Mouse (Mus musculus): Measurements from ENCODE around the gene Exph5. TPM values are rescaled to one million over a fixed set of nuclear protein-coding genes. Genes with fewer than 3 reads are reported as not detected.

Exph5 gene
- polyA plus RNA-seq, 1 experiment from 2014 or later: 0.51 TPM

DNA sequence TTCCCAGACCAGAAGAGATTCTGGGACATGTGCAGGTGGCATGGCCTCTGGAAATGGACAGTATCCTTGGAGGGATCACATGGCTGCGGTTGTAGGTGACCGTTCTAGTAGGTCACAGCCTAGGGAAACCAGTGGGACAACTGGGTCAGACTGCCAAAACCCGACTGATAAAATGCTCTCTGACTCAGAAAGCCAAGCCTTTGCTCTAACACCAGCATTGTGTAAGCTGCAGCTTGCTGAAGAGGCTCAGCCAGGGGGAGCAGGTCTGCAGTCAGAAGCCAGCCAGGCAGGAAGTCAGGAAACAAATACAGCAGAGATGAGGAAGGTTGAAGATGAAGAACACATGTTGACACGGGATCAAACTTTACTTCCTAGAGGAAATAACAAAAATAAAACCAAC, 74.4 kb downstream of the Exph5 start:
- Histone ChIP-seq H3K9ac (no peak overlapping the region), H3K9me3 (no peaks in the 10 kb centered on the region), H3K4me3 (no peak overlapping the region), H3K36me3 (no peaks in the 10 kb centered on the region), H3K4me1 (peaks cover 6% of the 10 kb centered on the region), H3K27ac (replicated peaks) (peak overlapping the region; percentile 54; the same call in 1 of the 2 replicates), H3K4me2 (no peak overlapping the region), H3K27me3 (replicated peaks) (no peaks in the 10 kb centered on the region)
- no peak for ATAC-seq (ENCODE audit: extremely low read depth, insufficient number of reproducible peaks, low FRiP score, low TSS enrichment)
- 49% methylated on average over 4 of the region's 4 CpGs for WGBS

DNA sequence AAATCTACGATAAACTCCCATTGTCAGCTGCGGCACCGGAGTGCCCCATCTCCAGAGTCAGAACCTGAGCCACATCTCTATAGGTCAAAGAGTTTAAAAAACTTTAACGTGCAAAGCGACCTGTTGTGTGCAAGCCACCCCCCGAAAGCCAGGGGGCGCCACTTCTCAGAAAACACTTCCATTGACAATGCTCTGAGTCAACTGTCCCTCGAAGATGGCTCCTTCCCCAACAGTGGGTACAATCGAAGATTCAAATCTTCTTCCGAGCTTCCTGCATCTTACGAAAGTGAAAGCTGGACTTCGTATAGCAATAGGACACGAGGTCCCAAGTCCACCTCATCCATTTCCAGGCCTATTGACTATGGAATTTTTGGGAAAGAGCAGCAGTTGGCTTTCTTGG, 75.3 kb downstream of the Exph5 start:
- Histone ChIP-seq H3K27ac (replicated peaks) (no peak overlapping the region), H3K4me1 (peaks cover 6% of the 10 kb centered on the region), H3K9me3 (no peaks in the 10 kb centered on the region), H3K4me3 (no peak overlapping the region), H3K36me3 (no peaks in the 10 kb centered on the region), H3K27me3 (replicated peaks) (no peaks in the 10 kb centered on the region), H3K4me2 (no peak overlapping the region), H3K9ac (no peak overlapping the region)
- WGBS: 76% methylated on average over 13 of the region's 13 CpGs
- ATAC-seq (ENCODE audit: extremely low read depth, insufficient number of reproducible peaks, low FRiP score, low TSS enrichment): no peak

DNA sequence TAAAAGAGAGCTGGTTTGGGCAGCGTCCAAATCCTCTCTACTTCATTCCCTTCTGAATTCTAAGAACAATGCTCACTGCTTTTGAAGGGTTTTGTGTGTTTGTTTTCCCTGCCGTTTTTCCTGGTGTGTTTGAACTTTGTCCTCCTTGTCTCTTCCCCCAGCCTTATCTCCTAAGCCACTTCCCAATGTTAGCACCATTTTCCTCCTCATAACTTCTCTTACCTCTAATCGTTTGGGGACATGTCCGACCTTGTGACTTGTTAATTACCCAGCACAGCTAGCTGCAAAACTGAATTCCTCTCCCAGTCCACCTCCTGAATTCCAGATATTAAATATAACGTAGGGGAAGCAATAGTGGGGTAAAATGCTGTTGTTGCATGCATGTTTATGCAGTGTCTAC, 76.1 kb downstream of the Exph5 start:
- Histone ChIP-seq H3K27ac (replicated peaks) (0 out of 2 replicates have a peak overlapping the region, but pooled peaks have one; percentile 21), H3K36me3 (no peaks in the 10 kb centered on the region), H3K9me3 (no peaks in the 10 kb centered on the region), H3K4me3 (no peak overlapping the region), H3K27me3 (replicated peaks) (no peaks in the 10 kb centered on the region), H3K4me2 (no peak overlapping the region), H3K9ac (no peak overlapping the region), H3K4me1 (peaks cover 6% of the 10 kb centered on the region)
- ATAC-seq (ENCODE audit: extremely low read depth, insufficient number of reproducible peaks, low FRiP score, low TSS enrichment): no peak
- whole genome bisulfite sequencing: 32% methylated on average over 5 of the region's 5 CpGs

DNA sequence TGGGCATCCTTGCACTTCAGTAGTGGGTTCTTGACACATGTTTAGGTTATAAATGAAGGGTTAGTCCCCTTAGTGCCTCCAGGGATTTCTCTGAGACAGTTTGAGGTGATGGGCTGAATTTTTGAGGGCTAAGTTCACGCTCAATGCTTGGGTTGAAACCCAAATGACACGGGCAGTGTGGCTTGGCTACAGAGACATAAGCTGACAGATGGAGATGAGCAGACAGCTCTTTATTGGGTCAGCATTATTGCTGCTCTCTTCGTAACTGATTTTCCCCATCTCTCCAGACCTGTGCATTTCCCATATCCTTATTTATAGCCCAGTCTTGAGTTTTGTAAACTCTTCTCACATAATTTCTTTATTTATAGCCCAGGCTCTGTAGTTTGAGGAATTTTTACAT, 76.7 kb downstream of the Exph5 start:
- H3K4me2 ChIP-seq: no peak overlapping the region
- no peak overlapping the region for H3K9ac ChIP-seq
- H3K27me3 ChIP-seq (replicated peaks): no peaks in the 10 kb centered on the region
- peaks cover 6% of the 10 kb centered on the region for H3K4me1 ChIP-seq
- H3K36me3 ChIP-seq: no peaks in the 10 kb centered on the region
- 78% methylated on average over 3 of the region's 3 CpGs for WGBS
- H3K4me3 ChIP-seq: no peak overlapping the region
- no peak for ATAC-seq (ENCODE audit: extremely low read depth, insufficient number of reproducible peaks, low FRiP score, low TSS enrichment)
- H3K9me3 ChIP-seq: no peaks in the 10 kb centered on the region
- 0 out of 2 replicates have a peak overlapping the region, but pooled peaks have one; percentile 21 for H3K27ac ChIP-seq (replicated peaks)

DNA sequence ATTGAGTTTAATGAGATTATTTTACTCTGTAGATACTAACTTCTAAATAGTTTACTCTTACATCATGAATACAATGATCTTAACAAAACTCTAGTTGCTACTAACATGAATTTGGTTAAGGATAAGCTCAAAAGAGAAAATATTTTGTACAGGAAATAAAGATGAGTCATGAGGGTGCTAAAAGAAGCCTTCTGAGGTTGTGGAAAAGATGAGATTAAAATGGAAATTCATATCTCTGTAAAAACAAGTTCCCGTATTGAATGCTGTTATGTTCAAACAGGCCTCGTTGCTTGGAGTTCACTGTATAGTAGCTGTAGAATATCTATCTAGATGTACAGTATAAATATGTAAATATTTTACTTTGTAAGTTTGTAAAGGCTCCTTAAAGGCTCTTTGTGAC, 79.1 kb downstream of the Exph5 start:
- 53% methylated on average over 2 of the region's 2 CpGs for WGBS
- Histone ChIP-seq H3K4me3 (no peak overlapping the region), H3K4me2 (no peak overlapping the region), H3K36me3 (no peaks in the 10 kb centered on the region), H3K27me3 (replicated peaks) (no peaks in the 10 kb centered on the region), H3K9me3 (no peaks in the 10 kb centered on the region), H3K4me1 (peaks cover 14% of the 10 kb centered on the region), H3K9ac (no peak overlapping the region), H3K27ac (replicated peaks) (no peak overlapping the region)
- no peak for ATAC-seq (ENCODE audit: extremely low read depth, insufficient number of reproducible peaks, low FRiP score, low TSS enrichment)

DNA sequence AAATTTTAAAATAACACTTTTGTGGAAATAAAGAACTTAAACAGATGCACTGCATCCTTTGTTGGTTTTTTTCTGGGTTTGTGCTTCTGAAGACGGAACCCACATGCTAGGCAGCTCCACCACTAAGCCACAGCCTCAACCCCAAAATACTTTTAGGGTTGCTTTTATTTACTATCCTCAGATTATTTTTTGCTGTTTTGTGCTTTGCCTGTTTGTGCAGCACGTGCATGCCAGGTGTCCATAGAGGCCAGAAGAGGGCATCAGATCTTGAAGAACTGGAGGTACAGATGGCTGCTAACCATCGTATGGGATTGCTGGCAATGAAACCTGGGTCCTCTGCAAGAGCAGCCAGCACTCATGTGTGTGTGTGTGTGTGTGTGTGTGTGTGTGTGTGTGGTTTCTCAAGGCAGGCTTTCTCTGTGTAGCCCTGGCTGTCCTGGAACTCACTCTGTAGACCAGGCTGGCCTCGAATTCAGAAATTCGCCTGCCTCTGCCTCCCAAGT, 79.7 kb downstream of the Exph5 start:
- no peak for ATAC-seq (ENCODE audit: extremely low read depth, insufficient number of reproducible peaks, low FRiP score, low TSS enrichment)

DNA sequence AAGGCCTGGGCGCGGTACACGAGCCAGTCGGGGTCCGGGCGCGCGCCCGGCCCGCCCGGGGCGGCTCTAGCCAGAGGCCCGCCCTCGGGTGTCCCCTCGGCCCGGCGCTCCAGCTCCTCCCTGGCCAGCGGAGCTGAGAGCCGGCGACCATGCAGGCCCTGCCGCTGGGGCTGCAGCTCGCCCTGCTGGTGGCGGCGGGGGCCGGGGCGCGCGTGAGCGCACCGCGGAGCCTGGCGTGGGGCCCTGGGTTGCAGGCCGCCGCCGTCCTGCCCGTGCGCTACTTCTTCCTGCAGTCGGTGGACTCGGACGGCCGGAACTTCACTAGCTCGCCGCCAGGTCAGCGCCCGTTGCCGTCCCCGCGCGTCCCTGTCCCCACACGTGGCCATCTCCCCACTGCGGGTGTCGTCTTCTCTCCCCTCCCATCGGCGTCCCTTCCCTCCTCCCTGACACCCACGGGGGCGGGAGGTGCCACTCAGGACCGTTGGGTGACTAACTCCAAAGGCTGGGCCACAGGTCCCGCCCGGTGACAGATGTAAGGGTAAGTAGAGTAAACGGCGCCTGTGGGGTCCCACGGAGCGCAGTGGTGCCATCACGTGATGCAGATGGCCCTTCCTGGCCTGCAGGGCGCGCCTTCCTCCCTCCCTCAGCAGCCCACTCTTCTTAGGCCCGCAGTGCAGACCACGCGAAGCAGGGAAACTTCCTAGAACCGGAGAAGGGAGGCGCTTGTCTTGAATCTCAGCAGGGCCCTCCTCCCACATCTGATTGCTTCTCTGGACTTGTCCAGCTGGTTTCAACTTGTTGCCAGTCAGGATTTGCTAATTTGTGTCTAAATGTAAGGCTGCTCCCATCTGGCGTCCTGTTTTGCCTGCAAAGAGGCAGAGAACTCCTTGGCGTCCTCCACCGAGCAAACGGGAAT, 82.7 kb downstream of the Exph5 start, which contains the start of gene Kdelc2:
Gene Kdelc2, plus strand, starts transcription at position 75 of the 916 bp plus-strand sequence.
- Histone ChIP-seq H3K36me3 (peaks cover 9% of the 10 kb centered on the region; the same call in 1 of the 2 replicates), H3K4me2 (peak within 1 kb of the TSS; percentile 74), H3K4me1 (peaks cover 9% of the 10 kb centered on the region), H3K4me3 (peak within 1 kb of the TSS; percentile 77), H3K9me3 (no peaks in the 10 kb centered on the region), H3K27me3 (replicated peaks) (no peaks in the 10 kb centered on the region), H3K27ac (replicated peaks) (peak within 1 kb of the TSS; percentile 94), H3K9ac (peak within 1 kb of the TSS; percentile 95)
- ATAC-seq (ENCODE audit: extremely low read depth, insufficient number of reproducible peaks, low FRiP score, low TSS enrichment): peak; percentile 80
- WGBS: under 1% methylated on average over 74 of the region's 75 CpGs

More for the DNA sequence above, 79.7 kb downstream of the Exph5 start:
- H3K4me1 ChIP-seq: peaks cover 15% of the 10 kb centered on the region
- no peaks in the 10 kb centered on the region for H3K36me3 ChIP-seq
- H3K9me3 ChIP-seq: no peaks in the 10 kb centered on the region
- H3K4me2 ChIP-seq: no peak overlapping the region
- H3K9ac ChIP-seq: no peak overlapping the region
- no peaks in the 10 kb centered on the region for H3K27me3 ChIP-seq (replicated peaks)
- H3K27ac ChIP-seq (replicated peaks): no peak overlapping the region
- H3K4me3 ChIP-seq: no peak overlapping the region
- 76% methylated on average over 5 of the region's 5 CpGs for WGBS

DNA sequence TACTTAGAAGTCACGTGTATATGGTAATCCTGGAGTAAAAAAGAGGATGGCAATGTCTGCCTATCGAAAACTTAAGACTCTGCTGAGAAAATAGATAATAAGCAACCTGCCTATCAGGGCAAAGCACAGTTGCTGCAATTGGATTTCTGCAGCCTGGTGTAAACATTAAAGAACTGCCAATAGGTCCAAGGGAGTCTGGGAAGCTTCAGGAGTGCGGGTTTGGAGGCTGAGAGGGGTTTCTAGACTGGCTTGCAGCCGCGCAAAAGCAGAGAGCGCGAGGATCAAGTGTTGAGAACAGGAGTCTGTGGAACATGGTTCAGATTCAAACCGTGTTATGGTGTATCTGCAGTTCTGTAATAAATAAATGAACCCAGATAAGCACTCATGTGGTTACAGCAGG, 83.4 kb downstream of the Exph5 start:
- WGBS: 4% methylated on average over 8 of the region's 8 CpGs
- H3K9ac ChIP-seq: peak overlapping the region; percentile 95
- H3K4me2 ChIP-seq: peak overlapping the region; percentile 74
- no peak for ATAC-seq (ENCODE audit: extremely low read depth, insufficient number of reproducible peaks, low FRiP score, low TSS enrichment)
- no peaks in the 10 kb centered on the region for H3K27me3 ChIP-seq (replicated peaks)
- peak overlapping the region; percentile 77 for H3K4me3 ChIP-seq
- peaks cover 9% of the 10 kb centered on the region for H3K4me1 ChIP-seq
- H3K9me3 ChIP-seq: no peaks in the 10 kb centered on the region
- H3K27ac ChIP-seq (replicated peaks): peak overlapping the region; percentile 94
- peaks cover 10% of the 10 kb centered on the region; the same call in 1 of the 2 replicates for H3K36me3 ChIP-seq

DNA sequence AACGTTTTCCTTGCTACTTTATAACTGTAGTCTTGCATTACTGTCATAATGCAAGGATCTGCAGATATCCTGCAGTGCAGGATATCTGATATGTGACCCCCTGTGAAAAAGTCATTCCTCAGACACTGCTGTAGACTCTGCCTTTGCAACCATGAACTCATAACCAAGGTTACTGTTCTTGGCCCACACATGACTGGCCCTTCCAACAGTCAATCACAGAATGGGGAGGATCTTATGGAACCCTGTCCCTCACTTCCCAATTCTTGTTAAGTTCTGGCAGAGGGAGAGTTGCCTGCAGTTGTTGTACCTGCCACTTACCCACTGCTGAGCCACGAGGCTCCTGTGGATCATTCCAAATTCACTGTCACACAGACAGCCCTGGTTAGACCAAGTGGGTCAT, 86.0 kb downstream of the Exph5 start:
- Histone ChIP-seq H3K27me3 (replicated peaks) (no peaks in the 10 kb centered on the region), H3K4me3 (no peak overlapping the region), H3K4me2 (no peak overlapping the region), H3K9ac (no peak overlapping the region), H3K36me3 (peaks cover 23% of the 10 kb centered on the region), H3K4me1 (peaks cover 9% of the 10 kb centered on the region), H3K27ac (replicated peaks) (no peak overlapping the region), H3K9me3 (no peaks in the 10 kb centered on the region)
- no peak for ATAC-seq (ENCODE audit: extremely low read depth, insufficient number of reproducible peaks, low FRiP score, low TSS enrichment)
- WGBS: 63% methylated on average over 2 of the region's 2 CpGs

DNA sequence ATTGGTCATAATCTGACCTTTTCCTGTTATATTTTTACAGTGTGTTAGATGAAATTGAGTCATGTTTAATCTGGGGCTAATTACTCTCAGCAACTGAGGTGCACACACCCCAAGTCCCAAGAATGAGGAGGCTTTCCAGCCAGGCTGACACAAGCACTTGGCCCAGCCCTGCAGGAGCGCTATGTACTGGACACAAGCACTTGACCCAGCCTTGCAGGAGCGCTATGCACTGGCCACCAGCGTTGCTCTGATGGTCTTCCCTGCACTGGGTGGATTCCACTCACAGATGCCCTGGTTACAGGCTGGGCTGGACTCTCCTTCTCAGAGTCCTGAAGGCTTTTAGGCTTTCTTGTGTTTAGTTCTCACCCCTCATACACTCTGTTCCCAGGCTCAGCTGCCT, 87.6 kb downstream of the Exph5 start:
- H3K27me3 ChIP-seq (replicated peaks): no peaks in the 10 kb centered on the region
- no peak overlapping the region for H3K9ac ChIP-seq
- 67% methylated on average over 3 of the region's 3 CpGs for WGBS
- H3K27ac ChIP-seq (replicated peaks): no peak overlapping the region
- H3K4me1 ChIP-seq: peaks cover 9% of the 10 kb centered on the region
- H3K9me3 ChIP-seq: no peaks in the 10 kb centered on the region
- ATAC-seq (ENCODE audit: extremely low read depth, insufficient number of reproducible peaks, low FRiP score, low TSS enrichment): no peak
- H3K4me2 ChIP-seq: no peak overlapping the region
- H3K36me3 ChIP-seq: peaks cover 30% of the 10 kb centered on the region
- H3K4me3 ChIP-seq: no peak overlapping the region

DNA sequence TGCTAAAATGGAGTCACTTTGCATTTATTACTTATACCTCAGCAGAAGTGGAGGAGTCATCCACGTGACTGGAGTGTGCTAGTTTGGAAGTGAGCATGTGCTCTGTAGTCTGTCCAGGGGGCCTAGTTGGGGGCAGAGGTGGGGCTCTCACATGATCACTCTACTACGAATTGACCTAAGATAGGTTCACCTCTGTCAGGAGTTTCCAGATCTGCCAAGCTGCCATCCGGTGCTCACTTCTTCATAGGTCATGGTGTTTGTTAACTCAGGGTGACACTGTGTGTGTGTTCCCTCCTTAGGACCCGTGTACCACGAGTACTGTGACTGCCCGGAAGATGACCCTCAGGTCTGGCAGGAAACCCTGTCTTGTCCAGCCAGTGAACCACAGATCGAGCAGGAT, 88.7 kb downstream of the Exph5 start:
- 67% methylated on average over 7 of the region's 7 CpGs for WGBS
- no peak overlapping the region for H3K9ac ChIP-seq
- peaks cover 30% of the 10 kb centered on the region for H3K36me3 ChIP-seq
- H3K4me2 ChIP-seq: no peak overlapping the region
- no peak for ATAC-seq (ENCODE audit: extremely low read depth, insufficient number of reproducible peaks, low FRiP score, low TSS enrichment)
- H3K4me1 ChIP-seq: peaks cover 5% of the 10 kb centered on the region
- H3K4me3 ChIP-seq: no peak overlapping the region
- H3K27me3 ChIP-seq (replicated peaks): no peaks in the 10 kb centered on the region
- no peaks in the 10 kb centered on the region for H3K9me3 ChIP-seq
- H3K27ac ChIP-seq (replicated peaks): no peak overlapping the region

All from heart, embryonic 13.5 days (tissue).